Comparison of ENCODE assay signal across 10 mouse cellular contexts in genomic region chr12:73507105-73507504, GRCm38 (mm10). TPM values are rescaled to one million over a fixed set of nuclear protein-coding genes. Genes with fewer than 3 reads are reported as not detected.
DNase-seq lines count a peak whose midpoint lies in the region; ATAC-seq and TF ChIP-seq lines count a peak whose summit lies in the region.
"Had no signal": no experiment of that assay in that cellular context is flagged by ENCODE, and none has a peak within 500 bp of the region (broad histone marks: within the 10 kb centered on the region; RNA-seq: fewer than 3 reads in every experiment).

No protein-coding gene starts in this region.

- DNase-seq in kidney, postnatal 10 days, result no peak
- peak; percentile 27 to 47 for DNase-seq in right cerebral cortex, postnatal 10 days (ENCODE audit: low spot score in 2 of 2)
- no peak for DNase-seq in retina, embryonic 14.5 days (ENCODE audit: low spot score)
- no peak for DNase-seq in midbrain, embryonic 10.5 days (ENCODE audit: low spot score)

- no peaks in the 10 kb centered on the region for H3K4me1 ChIP-seq in kidney, embryonic 14.5 days (ENCODE audit: control insufficient read depth, insufficient read depth, low read length)
- peaks cover 29% of the 10 kb centered on the region for H3K4me1 ChIP-seq in embryonic facial prominence, embryonic 12.5 days
- no peaks in the 10 kb centered on the region for H3K4me1 ChIP-seq in intestine, postnatal 0 days (replicated peaks; ENCODE audit: control insufficient read depth, insufficient read depth, low read length)
- no peaks in the 10 kb centered on the region for H3K4me1 ChIP-seq in midbrain, embryonic 10.5 days

- no peak overlapping the region for H3K27ac ChIP-seq in kidney, embryonic 14.5 days (ENCODE audit: low read depth, low read length)
- H3K27ac ChIP-seq in embryonic facial prominence, embryonic 12.5 days, result 0 out of 2 replicates have a peak overlapping the region, but pooled peaks have one; percentile 69
- no peak overlapping the region for H3K27ac ChIP-seq in intestine, postnatal 0 days (ENCODE audit: low read depth, low read length)
- H3K27ac ChIP-seq in midbrain, embryonic 10.5 days (replicated peaks), result no peak overlapping the region

- no peaks in the 10 kb centered on the region for H3K27me3 ChIP-seq in kidney, embryonic 14.5 days (ENCODE audit: control insufficient read depth, insufficient read depth, low read length)
- no peaks in the 10 kb centered on the region for H3K27me3 ChIP-seq in embryonic facial prominence, embryonic 12.5 days
- no peaks in the 10 kb centered on the region; the same call in 1 of the 2 replicates for H3K27me3 ChIP-seq in intestine, postnatal 0 days (replicated peaks; ENCODE audit: control insufficient read depth, insufficient read depth, low read length)
- no peaks in the 10 kb centered on the region for H3K27me3 ChIP-seq in midbrain, embryonic 10.5 days (ENCODE audit: low read depth, poor library complexity, severe bottlenecking)

- H3K9me3 ChIP-seq in kidney, embryonic 14.5 days (ENCODE audit: control insufficient read depth, low read length), result no peaks in the 10 kb centered on the region
- H3K9me3 ChIP-seq in embryonic facial prominence, embryonic 12.5 days, result no peaks in the 10 kb centered on the region
- no peaks in the 10 kb centered on the region for H3K9me3 ChIP-seq in intestine, postnatal 0 days (ENCODE audit: control insufficient read depth)
- no peaks in the 10 kb centered on the region for H3K9me3 ChIP-seq in midbrain, embryonic 10.5 days (replicated peaks)

- WGBS in kidney, embryonic 14.5 days, result 56% methylated on average over 14 of the region's 14 CpGs
- WGBS in embryonic facial prominence, embryonic 12.5 days, result 53% methylated on average over 14 of the region's 14 CpGs
- 66% methylated on average over 14 of the region's 14 CpGs for WGBS in intestine, postnatal 0 days
- WGBS in midbrain, embryonic 10.5 days, result 86% methylated on average over 14 of the region's 14 CpGs

- 0 out of 2 replicates have a peak overlapping the region, but pooled peaks have one; percentile 7 for H3K9ac ChIP-seq in kidney, embryonic 14.5 days (ENCODE audit: low read depth, low read length)
- no peak overlapping the region for H3K9ac ChIP-seq in embryonic facial prominence, embryonic 12.5 days
- no peak overlapping the region for H3K9ac ChIP-seq in intestine, postnatal 0 days (ENCODE audit: low read depth, low read length)

- H3K4me3 ChIP-seq in kidney, embryonic 14.5 days (ENCODE audit: low read length), result no peak overlapping the region
- no peak overlapping the region for H3K4me3 ChIP-seq in embryonic facial prominence, embryonic 12.5 days
- H3K4me3 ChIP-seq in intestine, postnatal 0 days (ENCODE audit: low read depth, low read length), result no peak overlapping the region
- H3K4me3 ChIP-seq in midbrain, embryonic 10.5 days, result no peak overlapping the region
- H3K4me3 ChIP-seq: myocyte had no signal

- H3K4me2 ChIP-seq in kidney, embryonic 14.5 days (replicated peaks; ENCODE audit: low read depth, low read length), result no peak overlapping the region
- H3K4me2 ChIP-seq in embryonic facial prominence, embryonic 12.5 days (replicated peaks), result peak overlapping the region; percentile 22; the same call in 1 of the 2 replicates
- peak overlapping the region; percentile 35; the same call in 1 of the 2 replicates for H3K4me2 ChIP-seq in intestine, postnatal 0 days (replicated peaks; ENCODE audit: low read depth)

- TF ChIP-seq CTCF in intestine, postnatal 0 days (IDR thresholded peaks at IDR 0.05; ENCODE audit: low read depth), result no peak

- no peaks in the 10 kb centered on the region for H3K36me3 ChIP-seq in kidney, embryonic 14.5 days (ENCODE audit: control insufficient read depth, insufficient read depth, low read length)
- no peaks in the 10 kb centered on the region for H3K36me3 ChIP-seq in embryonic facial prominence, embryonic 12.5 days
- H3K36me3 ChIP-seq in intestine, postnatal 0 days (ENCODE audit: control insufficient read depth, insufficient read depth), result no peaks in the 10 kb centered on the region
- H3K36me3 ChIP-seq in midbrain, embryonic 10.5 days, result no peaks in the 10 kb centered on the region

- ATAC-seq in kidney, embryonic 14.5 days (ENCODE audit: low FRiP score, low TSS enrichment), result no peak
- ATAC-seq in embryonic facial prominence, embryonic 12.5 days (ENCODE audit: insufficient number of reproducible peaks, insufficient read depth, low FRiP score, low TSS enrichment), result peak; percentile 7; the same call in 1 of the 2 replicates
- no peak for ATAC-seq in intestine, postnatal 0 days
- ATAC-seq in cerebellum, adult (ENCODE audit: insufficient number of reproducible peaks, low FRiP score, low TSS enrichment), result no peak
- ATAC-seq: activated CD4-positive, CD25-positive, alpha-beta regulatory T cell, adult 4 months had no signal

RNA-seq across cellular contexts. Expression of gene Tmem30b, which starts 39.1 kb away (rescaled TPM):
- polyA plus RNA-seq in kidney, embryonic 14.5 days (2014; fragmentation: Nextera tagmentation; extraction: Ambion mirVana), result 5.8 and 9.6 TPM in 2 replicates
- polyA plus RNA-seq in embryonic facial prominence, embryonic 12.5 days (2016; fragmentation: Nextera tagmentation; extraction: Ambion mirVana), result 15.2 and 16.0 TPM in 2 replicates
- 83.6 and 84.5 TPM in 2 replicates for polyA plus RNA-seq in intestine, postnatal 0 days (2015; fragmentation: Nextera tagmentation; extraction: Ambion mirVana)
- 1.6 and 1.8 TPM in 2 replicates for polyA plus RNA-seq in midbrain, embryonic 10.5 days (2016; fragmentation: Nextera tagmentation; extraction: Ambion mirVana)
- polyA plus RNA-seq: activated CD4-positive, CD25-positive, alpha-beta regulatory T cell, adult 4 months; myocyte had no signal

Comparison
In these comparisons a context has a peak if more than half of its experiments do, and no peak if none do; other contexts are left out.
1. DNase-seq: peak in right cerebral cortex, postnatal 10 days (2 of 2); none in kidney, postnatal 10 days (single experiment), retina, embryonic 14.5 days (single experiment) and midbrain, embryonic 10.5 days (single experiment).